Mouse (Mus musculus): ENCODE measurements around the gene Tasp1. TPM values are rescaled to one million over a fixed set of nuclear protein-coding genes. Genes with fewer than 3 reads are reported as not detected.

Gene Tasp1
- 65.8 TPM for polyA plus RNA-seq (2017; shearing (Covaris generic))

DNA sequence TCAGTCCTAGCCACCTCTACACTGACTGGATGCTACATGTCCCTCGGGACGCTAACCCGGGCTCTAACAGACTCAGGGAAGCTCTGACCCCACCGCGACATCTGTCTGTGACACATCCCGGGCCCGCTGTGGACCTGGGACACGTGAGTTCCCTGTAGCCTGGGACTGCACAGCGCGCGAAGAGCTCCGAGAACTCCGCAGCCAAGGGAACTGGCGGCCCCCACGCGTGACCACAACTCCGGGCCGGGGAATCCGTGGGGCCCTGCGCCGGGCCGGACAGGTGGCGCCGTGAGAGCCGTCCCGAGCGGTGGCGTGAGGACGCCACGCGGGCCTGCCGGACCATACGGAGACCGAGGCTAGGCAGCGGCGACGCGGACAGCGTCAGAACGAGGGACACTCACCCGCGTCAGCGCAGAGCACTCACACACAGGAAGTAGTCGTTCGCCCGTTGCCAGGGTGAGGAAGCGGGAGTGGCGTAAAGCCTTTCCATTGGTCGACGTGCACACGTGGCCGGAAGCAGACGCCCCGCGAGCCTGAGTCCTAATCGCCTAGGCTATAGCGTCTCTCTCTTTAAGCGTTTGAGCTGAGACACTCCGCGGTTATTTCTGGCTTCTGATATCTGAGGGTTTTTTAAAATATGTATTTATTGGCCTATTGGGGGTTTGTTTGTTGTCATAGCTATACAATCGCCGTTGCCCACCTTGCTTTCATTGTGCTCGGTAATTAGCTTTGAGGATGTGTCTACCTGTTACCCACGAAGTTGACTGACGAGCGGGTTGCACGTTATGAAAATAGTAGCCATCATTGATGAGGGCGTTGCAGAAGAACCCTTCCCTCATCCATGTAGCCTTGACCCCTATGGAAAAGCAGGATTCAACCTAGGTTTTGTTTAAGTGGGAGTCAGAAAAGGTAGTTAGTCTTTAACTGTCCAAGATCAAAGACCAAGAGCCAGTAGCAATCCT, at the start of gene Tasp1:
TSS of gene Tasp1 (minus strand) at position 453 of the 962 bp plus-strand sequence.

Other genes starting within 250 kb of the Tasp1 start
- not detected for gene Gm17374, start 85.2 kb upstream of the Tasp1 start, polyA plus RNA-seq (2017; shearing (Covaris generic))
- 13.8 TPM for gene Esf1, start 103.8 kb upstream of the Tasp1 start, polyA plus RNA-seq (2017; shearing (Covaris generic))
- gene Ndufaf5, start 103.8 kb upstream of the Tasp1 start, polyA plus RNA-seq (2017; shearing (Covaris generic)), result 16.1 TPM